Mouse (Mus musculus) layer of hippocampus, adult 8-10 months (tissue): Measurements from ENCODE around the gene Pard3b. TPM values are rescaled to one million over a fixed set of nuclear protein-coding genes. Genes with fewer than 3 reads are reported as not detected.
"Not testable (repeated sequence)": the region's sequence is repeated elsewhere in the genome, so short reads cannot be mapped to it uniquely, and the experiment has no call there.

Source experiments
- DNase-seq, 2 experiments: peaks; one replicate each; pipeline ENCODE4 v3.0.0; 2022; ENCODE audit warnings: low spot score in 2 of 2
- total RNA-seq, 4 experiments: library from RNA; stranded (reverse); gene quantifications; 2 replicates each; pipeline ENCODE4 v1.2.4; 2022

Gene Pard3b
- total RNA-seq, 4 experiments from 2014 or later: 3.5 to 6.4 (median 5.8) TPM

- DNase-seq: no peak
Measured at GRCm38 (mm10) chr1:62564245-62565119, 925.9 kb downstream of the Pard3b start.

DNA sequence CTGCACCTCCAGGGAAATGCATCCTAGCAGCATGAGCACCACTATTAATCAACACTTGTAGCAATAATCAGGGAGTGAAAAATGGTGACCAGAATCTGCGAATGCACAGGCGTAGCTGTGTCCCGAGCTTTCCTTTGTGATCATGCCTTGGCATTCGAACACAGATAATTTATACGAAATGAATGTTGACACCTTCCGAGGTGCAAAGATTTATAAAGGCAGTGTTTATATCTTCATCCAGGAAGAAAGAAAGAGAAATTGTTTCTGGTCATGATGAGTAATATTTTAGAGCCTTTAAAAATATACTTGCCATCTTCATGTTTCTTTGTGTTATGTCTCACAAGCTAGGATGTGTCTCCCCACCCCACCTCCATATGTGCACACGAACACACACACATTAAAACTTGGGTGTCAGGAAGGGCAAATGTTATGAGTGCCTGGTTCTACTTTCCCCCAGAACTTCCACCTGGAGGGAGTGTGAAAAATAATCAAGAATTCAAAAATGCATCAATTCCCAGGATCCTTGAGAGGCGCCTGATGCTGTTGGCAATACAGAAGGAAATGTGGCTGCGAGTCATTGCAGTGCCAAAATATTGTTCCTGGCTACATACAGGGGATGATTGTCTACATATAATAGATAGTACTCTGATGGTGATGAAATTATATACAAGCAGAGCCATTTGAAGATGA is 926.6 kb downstream of the Pard3b start:
- no peak for DNase-seq

GRCm38 (mm10) chr1:62566596-62566995 is 928.0 kb downstream of the Pard3b start:
- no peak for DNase-seq

GRCm38 (mm10) chr1:62576939-62577590 is 938.4 kb downstream of the Pard3b start:
- no peak for DNase-seq

GRCm38 (mm10) chr1:62579024-62579765 is 940.6 kb downstream of the Pard3b start:
- no peak for DNase-seq

DNA sequence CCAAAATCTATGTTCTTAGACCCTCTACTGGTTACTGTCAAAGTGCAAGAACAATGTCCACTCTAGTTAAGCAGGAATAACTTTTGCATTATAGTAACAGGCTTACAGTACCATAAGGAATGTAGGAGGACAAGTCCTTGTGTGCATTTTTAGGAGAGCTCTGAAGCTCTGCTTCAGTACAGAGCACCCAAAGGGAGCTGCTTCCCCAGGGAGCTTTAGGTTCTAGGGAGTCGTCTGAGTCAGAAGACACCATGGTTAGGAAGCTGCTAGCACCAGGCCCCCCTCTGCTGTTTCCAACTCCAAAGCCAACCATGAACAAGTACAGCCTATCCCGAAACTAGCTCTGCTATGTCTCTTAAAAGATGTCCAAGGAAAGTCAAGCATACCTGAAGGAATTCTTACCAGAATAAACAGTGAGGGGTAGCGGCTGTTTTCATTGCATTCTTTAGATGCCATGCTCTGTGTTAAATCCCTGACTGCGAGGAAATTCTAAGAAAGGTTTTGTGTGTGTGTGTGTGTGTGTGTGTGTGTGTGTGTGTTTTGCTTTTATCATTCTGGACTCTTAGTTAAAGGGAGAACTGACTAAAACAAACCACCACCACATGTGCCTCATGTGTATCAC is 941.8 kb downstream of the Pard3b start:
- no peak for DNase-seq

DNA sequence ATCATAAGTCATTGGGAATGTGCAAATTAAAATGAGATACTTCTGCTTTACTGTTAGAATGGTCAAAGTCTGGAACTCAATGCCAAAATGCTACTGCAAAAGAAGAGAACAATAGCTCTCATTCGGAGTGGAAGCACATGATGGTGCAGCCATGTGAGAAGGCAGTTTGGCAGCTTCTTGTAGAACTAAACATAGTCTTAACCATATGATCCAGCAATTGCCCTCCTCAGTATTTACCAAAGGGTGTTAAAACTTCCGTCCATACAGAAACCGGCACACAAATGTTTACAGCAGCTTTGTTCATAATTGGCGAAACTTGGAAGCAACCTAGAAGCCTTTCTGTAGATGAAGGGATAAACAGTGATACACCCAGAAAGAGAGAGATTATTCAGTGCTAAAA is 943.9 kb downstream of the Pard3b start:
- no peak for DNase-seq

- no peak for DNase-seq
Measured at GRCm38 (mm10) chr1:62587536-62587935, 948.9 kb downstream of the Pard3b start.

DNA sequence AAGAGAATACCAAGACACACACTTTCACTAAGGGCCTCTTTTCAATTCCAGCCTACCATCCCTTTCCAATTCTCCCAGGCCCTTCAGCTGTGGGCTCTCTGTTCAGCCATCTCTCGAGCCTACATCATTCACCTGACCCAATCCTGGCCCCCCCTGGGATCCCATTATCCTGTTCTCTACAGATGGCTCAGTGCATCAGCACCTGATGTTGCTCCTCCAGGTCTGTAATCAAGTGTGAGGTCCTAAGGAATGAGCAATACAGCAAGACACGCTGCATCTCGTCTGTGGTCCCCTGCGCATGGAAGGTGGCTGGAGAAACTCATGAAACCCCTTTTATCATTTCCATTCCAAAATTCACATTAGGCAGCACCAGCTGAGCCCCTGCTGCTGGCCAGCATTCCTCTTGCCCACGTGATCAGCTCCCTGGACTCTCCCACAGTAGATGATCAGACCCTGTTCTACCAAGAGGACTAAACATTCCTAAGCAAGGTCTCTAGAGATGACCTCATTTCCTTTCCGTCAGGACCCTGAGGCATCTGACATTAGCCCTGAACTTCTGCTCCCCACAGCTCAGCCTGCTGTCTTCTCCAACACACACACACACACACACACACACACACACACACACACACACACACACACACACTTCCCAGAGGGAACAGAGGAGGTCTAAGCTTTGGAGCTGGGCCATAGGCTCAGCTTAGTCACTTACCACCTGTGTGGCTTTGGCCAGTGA is 952.8 kb downstream of the Pard3b start:
- DNase-seq: no peak

GRCm38 (mm10) chr1:62595401-62595800 is 956.8 kb downstream of the Pard3b start:
- DNase-seq: no peak

GRCm38 (mm10) chr1:62597751-62598400 is 959.3 kb downstream of the Pard3b start:
- no peak for DNase-seq

DNA sequence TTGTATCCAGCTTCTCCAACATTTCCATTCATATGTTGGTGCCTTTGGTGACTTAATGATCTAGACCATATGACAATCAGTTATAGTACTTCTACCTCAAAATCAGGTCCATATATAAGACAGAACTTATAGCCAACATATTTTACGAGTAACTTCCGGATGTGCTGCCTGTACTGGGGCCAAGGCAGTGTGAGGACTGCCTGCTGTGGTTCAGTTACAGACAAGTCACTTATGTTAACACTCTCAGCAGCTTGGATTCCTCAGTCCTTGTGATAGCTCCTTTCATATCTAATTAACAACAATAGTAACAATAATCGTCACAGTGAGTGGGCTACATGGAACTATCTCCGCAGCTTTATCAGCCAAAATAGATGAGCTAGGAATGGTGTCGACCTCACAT is 959.9 kb downstream of the Pard3b start:
- DNase-seq: no peak

DNA sequence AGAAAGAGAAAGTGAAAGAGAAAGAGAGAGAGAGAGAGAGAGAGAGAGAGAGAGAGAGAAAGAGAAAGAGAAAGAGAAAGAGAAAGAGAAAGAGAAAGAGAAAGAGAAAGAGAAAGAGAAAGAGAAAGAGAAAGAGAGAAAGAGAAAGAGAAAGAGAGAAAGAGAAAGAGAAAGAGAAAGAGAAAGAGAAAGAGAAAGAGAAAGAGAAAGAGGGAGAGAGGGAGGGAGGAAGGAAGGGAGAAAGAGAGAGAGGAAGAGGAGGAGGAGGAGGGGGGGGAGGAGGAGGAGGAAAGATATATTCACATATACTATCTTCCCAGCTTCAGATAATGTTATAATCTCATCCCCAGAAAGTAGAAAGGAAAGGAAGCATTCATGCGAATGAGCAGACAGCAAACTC is 966.0 kb downstream of the Pard3b start:
- DNase-seq: not testable (repeated sequence)

GRCm38 (mm10) chr1:62618109-62618665 is 979.6 kb downstream of the Pard3b start:
- no peak for DNase-seq

DNA sequence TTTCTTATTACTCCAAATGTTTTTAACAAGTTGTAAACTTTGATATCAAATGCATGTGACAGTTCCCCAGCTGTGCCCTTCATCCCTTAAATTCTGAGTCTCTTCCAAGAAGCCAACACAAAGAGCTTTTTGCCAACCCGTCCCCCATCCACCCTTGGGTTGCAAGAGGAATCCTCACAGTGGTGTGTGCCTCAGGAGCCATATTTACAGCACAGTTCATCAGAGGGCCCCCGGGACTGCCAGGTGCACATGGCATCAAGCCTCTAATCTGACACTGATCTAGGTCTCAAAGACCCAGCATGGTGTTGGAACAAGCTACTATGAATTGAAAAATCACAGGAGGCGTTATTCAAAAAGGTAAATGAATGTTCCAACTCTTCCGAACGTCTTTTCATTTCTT is 980.8 kb downstream of the Pard3b start:
- DNase-seq: no peak

- no peak for DNase-seq
Measured at GRCm38 (mm10) chr1:62622447-62622846, 983.8 kb downstream of the Pard3b start.

DNA sequence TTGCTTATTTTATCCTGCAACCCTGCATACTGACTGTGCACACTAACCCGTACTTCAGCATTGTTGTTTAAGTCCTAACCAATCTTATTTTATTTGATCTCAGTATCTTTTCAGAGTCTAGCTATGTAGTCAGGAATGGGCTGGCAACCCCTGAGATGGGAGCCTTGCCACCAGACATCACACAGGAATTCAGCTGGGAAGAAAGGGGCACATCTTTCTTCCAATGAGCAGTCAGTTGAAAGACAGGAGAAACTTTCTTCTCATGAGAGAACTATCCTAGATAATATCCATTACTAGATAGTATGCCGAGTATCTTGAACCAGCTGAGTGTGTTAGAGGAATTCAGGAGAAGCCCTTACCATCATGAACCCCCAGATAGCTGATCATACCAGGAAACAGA is 985.5 kb downstream of the Pard3b start:
- no peak for DNase-seq

- no peak for DNase-seq
Measured at GRCm38 (mm10) chr1:62624836-62625235, 986.2 kb downstream of the Pard3b start.

GRCm38 (mm10) chr1:62625332-62625731 is 986.7 kb downstream of the Pard3b start:
- DNase-seq: no peak
